Mouse (Mus musculus) liver, postnatal 0 days (tissue): ENCODE data around the gene Grm4.

ENCODE experiments used
- CTCF ChIP-seq: sonication (generic); IDR thresholded peaks from 2 replicates; pipeline ENCODE4 v1.5.1; 2016; ENCODE audit warnings: antibody characterized with exemption, low read depth
- EP300 ChIP-seq: IDR thresholded peaks from 2 replicates; pipeline ENCODE4 v1.6.1; 2016; ENCODE audit warnings: antibody characterized with exemption, low read depth, mild to moderate bottlenecking

DNA sequence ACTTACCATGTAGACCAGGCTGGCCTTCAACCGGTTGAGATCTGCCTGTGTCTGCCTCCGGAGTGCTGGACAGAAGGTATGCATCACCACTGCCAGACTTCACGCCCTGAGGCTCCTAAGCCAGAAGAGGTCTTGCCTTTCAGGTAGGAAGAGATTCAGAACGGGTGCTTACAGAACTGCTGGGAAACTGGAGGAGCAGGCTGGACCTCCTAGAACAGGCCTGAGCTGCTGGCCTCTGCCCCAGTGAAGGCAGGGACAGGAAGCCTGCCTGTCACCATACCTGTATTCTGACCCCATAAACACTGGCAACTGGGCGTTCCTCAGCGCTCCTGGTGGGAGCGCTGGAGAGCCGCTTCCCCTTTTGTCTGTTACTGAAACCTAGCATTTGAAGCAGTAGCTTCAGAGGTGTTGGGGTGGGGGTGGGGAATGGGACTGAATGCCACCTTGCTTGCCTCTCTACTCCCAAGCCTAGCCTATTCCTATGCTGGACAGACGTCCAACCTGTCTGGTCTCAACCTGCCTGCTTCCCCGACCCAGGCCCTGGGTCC lies 30.3 kb upstream of the Grm4 start:
- TF ChIP-seq CTCF (peak; percentile 30; the same call in 1 of the 2 replicates), EP300 (no peak)
